Mouse (Mus musculus): ENCODE results near the gene Chrnb2.

- TF ChIP-seq POLR2A (IDR thresholded peaks at IDR 0.05; ENCODE audit: low read depth, low read length), result no peak
- TF ChIP-seq CTCF (IDR thresholded peaks at IDR 0.05; ENCODE audit: extremely low read depth, insufficient read length, insufficient replicate concordance, low read depth, low read length), result no peak
Measured at GRCm38 (mm10) chr3:89728848-89729247, 35.6 kb downstream of the Chrnb2 start.

Measured in small intestine, adult 2 months (tissue).